Mouse (Mus musculus) hindbrain, embryonic 16.5 days (tissue): ENCODE results near the gene Nol4l. TPM values are rescaled to one million over a fixed set of nuclear protein-coding genes. Genes with fewer than 3 reads are reported as not detected.
"Not testable (repeated sequence)": the region's sequence is repeated elsewhere in the genome, so short reads cannot be mapped to it uniquely, and the experiment has no call there.

Experiments used
- ATAC-seq: fragments of 200-750 bp; cut with Nextera tagmentation; 2 replicates; pipeline ENCODE4 v1.8.0; 2017; ENCODE audit warnings: moderate TSS enrichment, moderate library complexity
- H3K27ac ChIP-seq: fragments of 300-500 bp; sonication (generic); 2 replicates; pipeline ENCODE4 v1.5.1; 2014; ENCODE audit warnings: low read depth, mild to moderate bottlenecking, control low read depth, low read length, moderate library complexity
- H3K27me3 ChIP-seq: fragments of 300-500 bp; sonication (generic); replicated peaks from 2 replicates; pipeline ENCODE4 v1.6.1; 2014; ENCODE audit warnings: low read length; ENCODE audit not compliant: control insufficient read depth, insufficient read depth
- H3K36me3 ChIP-seq: fragments of 300-500 bp; sonication (generic); 2 replicates; pipeline ENCODE4 v1.6.1; 2014; ENCODE audit warnings: mild to moderate bottlenecking, low read length, moderate library complexity, mixed read lengths; ENCODE audit not compliant: control insufficient read depth, insufficient read depth
- H3K4me1 ChIP-seq: fragments of 300-500 bp; sonication (generic); 2 replicates; pipeline ENCODE4 v1.6.1; 2014; ENCODE audit warnings: low read depth, low read length; ENCODE audit not compliant: control insufficient read depth, insufficient read depth
- H3K4me2 ChIP-seq: fragments of 300-500 bp; sonication (generic); 2 replicates; pipeline ENCODE4 v1.6.1; 2014; ENCODE audit warnings: mild to moderate bottlenecking, low read length, control low read depth, moderate library complexity
- H3K4me3 ChIP-seq: fragments of 300-500 bp; sonication (generic); 2 replicates; pipeline ENCODE4 v1.5.1; 2014; ENCODE audit warnings: mild to moderate bottlenecking, low read length, control low read depth, moderate library complexity
- H3K9ac ChIP-seq: fragments of 300-500 bp; sonication (generic); 2 replicates; pipeline ENCODE4 v1.6.1; 2014; ENCODE audit warnings: low read depth, mild to moderate bottlenecking, control low read depth, low read length, moderate library complexity
- H3K9me3 ChIP-seq: fragments of 300-500 bp; sonication (generic); 2 replicates; pipeline ENCODE4 v1.6.1; 2014; ENCODE audit warnings: mild to moderate bottlenecking, low read length, moderate library complexity; ENCODE audit not compliant: control insufficient read depth
- WGBS: fragments of 180-500 bp; shearing (Covaris S2); extraction: QIAGEN DNeasy Blood & Tissue Kit; methylation state at CpG from one replicate; pipeline ENCODE4 v1.1.7; 2014; 5-methylcytosine and 5-hydroxymethylcytosine counted together
- polyA plus RNA-seq: library from polyadenylated mRNA; unstranded; fragments of >200 nt; fragmentation: Nextera tagmentation; extraction: Ambion mirVana; gene quantifications from 2 replicates; pipeline ENCODE4 v1.2.1, GENCODE M21; 2015

Nol4l gene
- polyA plus RNA-seq, 1 experiment from 2014 or later: 33.7 TPM

GRCm38 (mm10) chr2:153389831-153390230, 139.9 kb downstream of the Nol4l start:
- Histone ChIP-seq H3K4me3 (no peak overlapping the region), H3K27ac (no peak overlapping the region), H3K9ac (no peak overlapping the region), H3K4me2 (no peak overlapping the region), H3K36me3 (peaks cover 24% of the 10 kb centered on the region), H3K27me3 (no peaks in the 10 kb centered on the region), H3K9me3 (no peaks in the 10 kb centered on the region), H3K4me1 (no peaks in the 10 kb centered on the region)
- WGBS: 94% methylated on average over 2 of the region's 2 CpGs
- no peak for ATAC-seq

- WGBS: 82% methylated on average over 1 of the region's 1 CpGs
- Histone ChIP-seq H3K27me3 (no peaks in the 10 kb centered on the region), H3K36me3 (no peaks in the 10 kb centered on the region), H3K27ac (no peak overlapping the region), H3K9me3 (no peaks in the 10 kb centered on the region), H3K4me3 (no peak overlapping the region), H3K4me1 (no peaks in the 10 kb centered on the region), H3K4me2 (no peak overlapping the region), H3K9ac (no peak overlapping the region)
- ATAC-seq: no peak
Observed at GRCm38 (mm10) chr2:153380479-153380878, 149.3 kb downstream of the Nol4l start.

- H3K9me3 ChIP-seq: no peaks in the 10 kb centered on the region
- no peak for ATAC-seq
- H3K27ac ChIP-seq: no peak overlapping the region
- 62% methylated on average over 2 of the region's 2 CpGs for WGBS
- 0 out of 2 replicates have a peak, but pooled peaks cover 2% of the 10 kb centered on the region for H3K4me1 ChIP-seq
- no peaks in the 10 kb centered on the region for H3K36me3 ChIP-seq
- no peak overlapping the region for H3K9ac ChIP-seq
- H3K4me3 ChIP-seq: no peak overlapping the region
- H3K27me3 ChIP-seq: no peaks in the 10 kb centered on the region
- H3K4me2 ChIP-seq: no peak overlapping the region
Observed at GRCm38 (mm10) chr2:153375380-153375779, 154.4 kb downstream of the Nol4l start.

- Histone ChIP-seq H3K9me3 (no peaks in the 10 kb centered on the region), H3K4me2 (no peak overlapping the region), H3K4me1 (0 out of 2 replicates have a peak, but pooled peaks cover 2% of the 10 kb centered on the region), H3K27ac (no peak overlapping the region), H3K4me3 (no peak overlapping the region), H3K9ac (no peak overlapping the region), H3K36me3 (peaks cover 20% of the 10 kb centered on the region), H3K27me3 (no peaks in the 10 kb centered on the region)
- ATAC-seq: no peak
Observed at GRCm38 (mm10) chr2:153370871-153371270, 158.9 kb downstream of the Nol4l start.

GRCm38 (mm10) chr2:153364531-153364930, 165.2 kb downstream of the Nol4l start:
- H3K4me1 ChIP-seq, H3K27me3 ChIP-seq, H3K9me3 ChIP-seq, H3K9ac ChIP-seq, H3K4me3 ChIP-seq, H3K4me2 ChIP-seq, ATAC-seq, H3K27ac ChIP-seq: not testable (repeated sequence)
- H3K36me3 ChIP-seq: peaks cover 23% of the 10 kb centered on the region
- WGBS: 95% methylated on average over 14 of the region's 14 CpGs

- WGBS: 100% methylated on average over 1 of the region's 1 CpGs
- Histone ChIP-seq H3K4me1 (no peaks in the 10 kb centered on the region), H3K36me3 (peaks cover 16% of the 10 kb centered on the region), H3K27ac (no peak overlapping the region), H3K9me3 (no peaks in the 10 kb centered on the region), H3K4me2 (no peak overlapping the region), H3K9ac (no peak overlapping the region), H3K4me3 (no peak overlapping the region), H3K27me3 (no peaks in the 10 kb centered on the region)
- no peak for ATAC-seq
Observed at GRCm38 (mm10) chr2:153361101-153361710, 168.6 kb downstream of the Nol4l start.

Other genes starting within 250 kb of the Nol4l start
- gene Kif3b, start 238.6 kb downstream of the Nol4l start, polyA plus RNA-seq: 23.9 and 25.5 TPM in 2 replicates
- gene Asxl1, start 184.1 kb downstream of the Nol4l start, polyA plus RNA-seq: 7.8 and 9.0 TPM in 2 replicates
- not detected in 2 replicates for gene 4930404H24Rik, start 37.2 kb downstream of the Nol4l start, polyA plus RNA-seq
- gene Commd7, start 102.8 kb upstream of the Nol4l start, polyA plus RNA-seq: 93.4 and 94.7 TPM in 2 replicates
- gene Dnmt3b, start 119.5 kb upstream of the Nol4l start, polyA plus RNA-seq: 3.1 and 4.2 TPM in 2 replicates
- gene Dnmt3c, start 166.7 kb upstream of the Nol4l start, polyA plus RNA-seq: 0.10 TPM in 1 of 2 replicates, not detected in the other
- 367 and 383 TPM in 2 replicates for gene Mapre1, start 211.3 kb upstream of the Nol4l start, polyA plus RNA-seq
- 0.10 TPM in 1 of 2 replicates, not detected in the other for gene Efcab8, start 250.0 kb upstream of the Nol4l start, polyA plus RNA-seq